Mouse (Mus musculus) forebrain, postnatal 0 days (tissue): ENCODE data around the gene Dapk2. TPM values are rescaled to one million over a fixed set of nuclear protein-coding genes. Genes with fewer than 3 reads are reported as not detected.
"Not testable (repeated sequence)": the region's sequence is repeated elsewhere in the genome, so short reads cannot be mapped to it uniquely, and the experiment has no call there.

Source experiments
- ATAC-seq: fragments of 200-750 bp; cut with Nextera tagmentation; 2 replicates; pipeline ENCODE4 v1.8.0; 2017; ENCODE audit warnings: mild to moderate bottlenecking, moderate library complexity
- DNase-seq: peaks from one replicate; pipeline ENCODE4 v3.0.0-alpha.2; 2015
- H3K27ac ChIP-seq: fragments of 300-500 bp; sonication (generic); 2 replicates; pipeline ENCODE4 v1.5.1; 2014; ENCODE audit warnings: low read depth, mild to moderate bottlenecking, antibody characterized with exemption, low read length, moderate library complexity, mixed read lengths
- H3K27me3 ChIP-seq: fragments of 300-500 bp; sonication (generic); 2 replicates; pipeline ENCODE4 v1.6.1; 2014; ENCODE audit warnings: mild to moderate bottlenecking, low read length, mixed read lengths; ENCODE audit not compliant: insufficient read depth
- H3K36me3 ChIP-seq: fragments of 300-500 bp; sonication (generic); 2 replicates; pipeline ENCODE4 v1.6.1; 2014; ENCODE audit warnings: mild to moderate bottlenecking, moderate library complexity; ENCODE audit not compliant: insufficient read depth
- H3K4me1 ChIP-seq: fragments of 300-500 bp; sonication (generic); 2 replicates; pipeline ENCODE4 v1.6.1; 2014; ENCODE audit warnings: antibody characterized with exemption; ENCODE audit not compliant: insufficient read depth
- H3K4me2 ChIP-seq: fragments of 300-500 bp; sonication (generic); 2 replicates; pipeline ENCODE4 v1.6.1; 2014; ENCODE audit warnings: low read depth, mild to moderate bottlenecking, moderate library complexity
- H3K4me3 ChIP-seq: fragments of 300-500 bp; sonication (generic); 2 replicates; pipeline ENCODE4 v1.5.1; 2014; ENCODE audit warnings: low read depth, low read length, mixed read lengths
- H3K9ac ChIP-seq: fragments of 300-500 bp; sonication (generic); 2 replicates; pipeline ENCODE4 v1.6.1; 2014; ENCODE audit warnings: mild to moderate bottlenecking
- H3K9me3 ChIP-seq: fragments of 300-500 bp; sonication (generic); 2 replicates; pipeline ENCODE4 v1.6.1; 2016; ENCODE audit warnings: low read length
- CTCF ChIP-seq: sonication (generic); IDR thresholded peaks from 2 replicates; pipeline ENCODE4 v1.5.1; 2016; ENCODE audit warnings: antibody characterized with exemption, control low read depth, low read depth
- WGBS: fragments of 180-500 bp; shearing (Covaris S2); extraction: QIAGEN DNeasy Blood & Tissue Kit; methylation state at CpG from one replicate; pipeline ENCODE4 v1.1.7; 2014; 5-methylcytosine and 5-hydroxymethylcytosine counted together
- polyA plus RNA-seq: library from polyadenylated mRNA; unstranded; fragments of >200 nt; fragmentation: Nextera tagmentation; extraction: Ambion mirVana; gene quantifications from 2 replicates; pipeline ENCODE4 v1.2.1, GENCODE M21; 2015
- total RNA-seq: library from RNA; depleted of rRNA; stranded (reverse); fragments of >200 nt; gene quantifications from 2 replicates; pipeline ENCODE4 v1.2.3, GENCODE M21; 2014

Dapk2 gene
- total and polyA plus RNA-seq, 2 experiments from 2014 or later = 1.5 to 3.4 TPM

- WGBS = 73% methylated on average over 1 of the region's 1 CpGs
- H3K4me2 ChIP-seq = no peak overlapping the region
- H3K4me3 ChIP-seq = no peak overlapping the region
- no peaks in the 10 kb centered on the region for H3K27me3 ChIP-seq
- TF ChIP-seq CTCF = no peak
- no peaks in the 10 kb centered on the region for H3K36me3 ChIP-seq
- no peak overlapping the region for H3K9ac ChIP-seq
- DNase-seq = no peak
- peaks cover 6% of the 10 kb centered on the region; the same call in 1 of the 2 replicates for H3K4me1 ChIP-seq
- no peak for ATAC-seq
- H3K9me3 ChIP-seq = no peaks in the 10 kb centered on the region
- no peak overlapping the region for H3K27ac ChIP-seq
Measured at GRCm38 (mm10) chr9:66280496-66280895, 122.5 kb downstream of the Dapk2 start.

GRCm38 (mm10) chr9:66281501-66281951 lies 123.5 kb downstream of the Dapk2 start:
- H3K4me3 ChIP-seq = no peak overlapping the region
- H3K36me3 ChIP-seq = no peaks in the 10 kb centered on the region
- no peaks in the 10 kb centered on the region for H3K4me1 ChIP-seq
- no peak for TF ChIP-seq CTCF
- WGBS = 64% methylated on average over 9 of the region's 9 CpGs
- H3K27me3 ChIP-seq = no peaks in the 10 kb centered on the region
- DNase-seq (no peak), ATAC-seq (no peak)
- no peak overlapping the region for H3K4me2 ChIP-seq
- no peak overlapping the region for H3K27ac ChIP-seq
- H3K9me3 ChIP-seq = no peaks in the 10 kb centered on the region
- no peak overlapping the region for H3K9ac ChIP-seq

GRCm38 (mm10) chr9:66282582-66282981 lies 124.6 kb downstream of the Dapk2 start:
- peak; percentile 24; the same call in 1 of the 2 replicates for TF ChIP-seq CTCF
- 97% methylated on average over 1 of the region's 1 CpGs for WGBS
- no peak overlapping the region for H3K9ac ChIP-seq
- H3K4me1 ChIP-seq = no peaks in the 10 kb centered on the region
- H3K4me2 ChIP-seq = no peak overlapping the region
- no peaks in the 10 kb centered on the region for H3K27me3 ChIP-seq
- ATAC-seq (no peak), DNase-seq (no peak)
- no peaks in the 10 kb centered on the region for H3K9me3 ChIP-seq
- H3K4me3 ChIP-seq = no peak overlapping the region
- H3K27ac ChIP-seq = no peak overlapping the region
- no peaks in the 10 kb centered on the region for H3K36me3 ChIP-seq

- Histone ChIP-seq H3K4me2 (no peak overlapping the region), H3K4me1 (no peaks in the 10 kb centered on the region), H3K27me3 (no peaks in the 10 kb centered on the region), H3K36me3 (no peaks in the 10 kb centered on the region), H3K4me3 (no peak overlapping the region), H3K9me3 (no peaks in the 10 kb centered on the region), H3K27ac (no peak overlapping the region), H3K9ac (no peak overlapping the region)
- TF ChIP-seq CTCF = peak; percentile 71
- ATAC-seq (peak; percentile 25; the same call in 1 of the 2 replicates), DNase-seq (peak; percentile 69)
- 13% methylated on average over 2 of the region's 2 CpGs for WGBS
Measured at GRCm38 (mm10) chr9:66283565-66284203, 125.7 kb downstream of the Dapk2 start.

- 88% methylated on average over 2 of the region's 2 CpGs for WGBS
- not testable (repeated sequence) for H3K36me3 ChIP-seq
Measured at GRCm38 (mm10) chr9:66285241-66285640, 127.2 kb downstream of the Dapk2 start.

GRCm38 (mm10) chr9:66285901-66286300 lies 127.9 kb downstream of the Dapk2 start:
- DNase-seq (no peak), ATAC-seq (no peak)
- H3K9ac ChIP-seq = no peak overlapping the region
- H3K4me1 ChIP-seq = no peaks in the 10 kb centered on the region
- no peak overlapping the region for H3K4me3 ChIP-seq
- no peak overlapping the region for H3K4me2 ChIP-seq
- TF ChIP-seq CTCF = no peak
- H3K36me3 ChIP-seq = no peaks in the 10 kb centered on the region
- H3K27ac ChIP-seq = no peak overlapping the region
- WGBS = 40% methylated on average over 7 of the region's 7 CpGs
- H3K9me3 ChIP-seq = no peaks in the 10 kb centered on the region
- no peaks in the 10 kb centered on the region for H3K27me3 ChIP-seq

More at GRCm38 (mm10) chr9:66285241-66285640, 127.2 kb downstream of the Dapk2 start:
- H3K27ac ChIP-seq, H3K4me3 ChIP-seq, H3K4me1 ChIP-seq, ATAC-seq, H3K4me2 ChIP-seq, H3K27me3 ChIP-seq, H3K9ac ChIP-seq, H3K9me3 ChIP-seq, DNase-seq: not testable (repeated sequence)

GRCm38 (mm10) chr9:66290727-66291126 lies 132.7 kb downstream of the Dapk2 start:
- DNase-seq (no peak), ATAC-seq (no peak)
- TF ChIP-seq CTCF = no peak
- Histone ChIP-seq H3K9ac (no peak overlapping the region), H3K4me1 (no peaks in the 10 kb centered on the region), H3K4me3 (no peak overlapping the region), H3K4me2 (no peak overlapping the region), H3K36me3 (no peaks in the 10 kb centered on the region), H3K9me3 (no peaks in the 10 kb centered on the region), H3K27me3 (no peaks in the 10 kb centered on the region), H3K27ac (no peak overlapping the region)
- WGBS = 90% methylated on average over 2 of the region's 2 CpGs
